Mouse (Mus musculus): ENCODE measurements around the gene Hs6st3. TPM values are rescaled to one million over a fixed set of nuclear protein-coding genes. Genes with fewer than 3 reads are reported as not detected.

The Hs6st3 gene
- polyA plus RNA-seq, 1 experiment from 2014 or later: 0.53 TPM

GRCm38 (mm10) chr14:119665741-119666141, 527.6 kb downstream of the Hs6st3 start:
- ATAC-seq (ENCODE audit: insufficient read depth, low FRiP score, low TSS enrichment): no peak
- DNase-seq (ENCODE audit: low spot score): peak; percentile 18
- Histone ChIP-seq H3K4me1 (ENCODE audit: control insufficient read depth, insufficient read depth, low read length) (no peaks in the 10 kb centered on the region), H3K36me3 (ENCODE audit: control insufficient read depth, insufficient read depth, low read length) (no peaks in the 10 kb centered on the region), H3K4me3 (ENCODE audit: low read depth, low read length) (no peak overlapping the region), H3K4me2 (ENCODE audit: low read depth) (no peak overlapping the region), H3K27me3 (ENCODE audit: control insufficient read depth, insufficient read depth, low read length) (no peaks in the 10 kb centered on the region), H3K9ac (ENCODE audit: low read length) (no peak overlapping the region), H3K9me3 (ENCODE audit: control insufficient read depth, low read length) (no peaks in the 10 kb centered on the region), H3K27ac (ENCODE audit: low read depth, low read length) (no peak overlapping the region)
- WGBS: 81% methylated on average over 5 of the region's 5 CpGs

DNA sequence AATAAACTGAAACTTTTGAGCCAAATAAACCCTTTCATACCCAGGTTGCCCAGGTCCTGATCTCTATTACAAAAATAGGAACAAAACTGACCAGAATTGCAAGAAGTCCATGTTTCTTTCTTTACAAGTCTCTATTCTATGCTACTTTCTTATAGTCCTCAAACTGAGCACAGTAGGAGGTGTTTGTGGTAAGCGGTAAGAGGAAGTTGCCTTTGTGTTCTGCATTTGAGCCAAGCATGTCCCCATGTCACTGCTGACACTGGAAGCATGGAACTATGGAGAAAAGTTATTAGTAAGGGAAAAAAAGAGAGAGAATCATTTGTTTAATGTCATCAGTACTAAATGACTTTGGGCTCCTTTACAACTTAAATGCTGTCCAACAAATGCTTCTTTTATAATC, 529.3 kb downstream of the Hs6st3 start:
- H3K27me3 ChIP-seq (ENCODE audit: control insufficient read depth, insufficient read depth, low read length): no peaks in the 10 kb centered on the region
- H3K4me2 ChIP-seq (ENCODE audit: low read depth): no peak overlapping the region
- ATAC-seq (ENCODE audit: insufficient read depth, low FRiP score, low TSS enrichment) (no peak), DNase-seq (ENCODE audit: low spot score) (no peak)
- no peak overlapping the region for H3K4me3 ChIP-seq (ENCODE audit: low read depth, low read length)
- no peaks in the 10 kb centered on the region for H3K36me3 ChIP-seq (ENCODE audit: control insufficient read depth, insufficient read depth, low read length)
- no peak overlapping the region for H3K27ac ChIP-seq (ENCODE audit: low read depth, low read length)
- no peaks in the 10 kb centered on the region for H3K9me3 ChIP-seq (ENCODE audit: control insufficient read depth, low read length)
- no peak overlapping the region for H3K9ac ChIP-seq (ENCODE audit: low read length)
- 86% methylated on average over 1 of the region's 1 CpGs for WGBS
- H3K4me1 ChIP-seq (ENCODE audit: control insufficient read depth, insufficient read depth, low read length): no peaks in the 10 kb centered on the region

GRCm38 (mm10) chr14:119670836-119671587, 532.9 kb downstream of the Hs6st3 start:
- Histone ChIP-seq H3K9ac (ENCODE audit: low read length) (no peak overlapping the region), H3K4me3 (ENCODE audit: low read depth, low read length) (no peak overlapping the region), H3K4me2 (ENCODE audit: low read depth) (no peak overlapping the region), H3K27ac (ENCODE audit: low read depth, low read length) (no peak overlapping the region), H3K4me1 (ENCODE audit: control insufficient read depth, insufficient read depth, low read length) (no peaks in the 10 kb centered on the region), H3K27me3 (ENCODE audit: control insufficient read depth, insufficient read depth, low read length) (no peaks in the 10 kb centered on the region), H3K9me3 (ENCODE audit: control insufficient read depth, low read length) (no peaks in the 10 kb centered on the region), H3K36me3 (ENCODE audit: control insufficient read depth, insufficient read depth, low read length) (no peaks in the 10 kb centered on the region)
- WGBS: 87% methylated on average over 16 of the region's 16 CpGs
- no peak for DNase-seq (ENCODE audit: low spot score)
- ATAC-seq (ENCODE audit: insufficient read depth, low FRiP score, low TSS enrichment): no peak

- 94% methylated on average over 11 of the region's 11 CpGs for WGBS
- Histone ChIP-seq H3K9ac (ENCODE audit: low read length) (no peak overlapping the region), H3K27ac (ENCODE audit: low read depth, low read length) (no peak overlapping the region), H3K27me3 (ENCODE audit: control insufficient read depth, insufficient read depth, low read length) (no peaks in the 10 kb centered on the region), H3K36me3 (ENCODE audit: control insufficient read depth, insufficient read depth, low read length) (no peaks in the 10 kb centered on the region), H3K4me3 (ENCODE audit: low read depth, low read length) (no peak overlapping the region), H3K4me1 (ENCODE audit: control insufficient read depth, insufficient read depth, low read length) (no peaks in the 10 kb centered on the region), H3K4me2 (ENCODE audit: low read depth) (no peak overlapping the region), H3K9me3 (ENCODE audit: control insufficient read depth, low read length) (no peaks in the 10 kb centered on the region)
- DNase-seq (ENCODE audit: low spot score) (no peak), ATAC-seq (ENCODE audit: insufficient read depth, low FRiP score, low TSS enrichment) (no peak)
Observed at GRCm38 (mm10) chr14:119678574-119678973, 540.4 kb downstream of the Hs6st3 start.

- H3K9ac ChIP-seq (ENCODE audit: low read length): no peak overlapping the region
- H3K36me3 ChIP-seq (ENCODE audit: control insufficient read depth, insufficient read depth, low read length): no peaks in the 10 kb centered on the region
- H3K4me3 ChIP-seq (ENCODE audit: low read depth, low read length): no peak overlapping the region
- no peak overlapping the region for H3K4me2 ChIP-seq (ENCODE audit: low read depth)
- no peaks in the 10 kb centered on the region for H3K9me3 ChIP-seq (ENCODE audit: control insufficient read depth, low read length)
- H3K4me1 ChIP-seq (ENCODE audit: control insufficient read depth, insufficient read depth, low read length): no peaks in the 10 kb centered on the region
- H3K27ac ChIP-seq (ENCODE audit: low read depth, low read length): no peak overlapping the region
- no peaks in the 10 kb centered on the region for H3K27me3 ChIP-seq (ENCODE audit: control insufficient read depth, insufficient read depth, low read length)
- ATAC-seq (ENCODE audit: insufficient read depth, low FRiP score, low TSS enrichment): no peak
- WGBS: 82% methylated on average over 4 of the region's 4 CpGs
- no peak for DNase-seq (ENCODE audit: low spot score)
Observed at GRCm38 (mm10) chr14:119680052-119680451, 541.9 kb downstream of the Hs6st3 start.

GRCm38 (mm10) chr14:119687885-119688284, 549.7 kb downstream of the Hs6st3 start:
- no peak overlapping the region for H3K9ac ChIP-seq (ENCODE audit: low read length)
- H3K4me1 ChIP-seq (ENCODE audit: control insufficient read depth, insufficient read depth, low read length): no peaks in the 10 kb centered on the region
- H3K27me3 ChIP-seq (ENCODE audit: control insufficient read depth, insufficient read depth, low read length): no peaks in the 10 kb centered on the region
- H3K4me3 ChIP-seq (ENCODE audit: low read depth, low read length): no peak overlapping the region
- H3K27ac ChIP-seq (ENCODE audit: low read depth, low read length): no peak overlapping the region
- ATAC-seq (ENCODE audit: insufficient read depth, low FRiP score, low TSS enrichment) (no peak; the same call in 1 of the 2 replicates), DNase-seq (ENCODE audit: low spot score) (no peak)
- H3K4me2 ChIP-seq (ENCODE audit: low read depth): no peak overlapping the region
- H3K9me3 ChIP-seq (ENCODE audit: control insufficient read depth, low read length): no peaks in the 10 kb centered on the region
- H3K36me3 ChIP-seq (ENCODE audit: control insufficient read depth, insufficient read depth, low read length): no peaks in the 10 kb centered on the region
- WGBS: 89% methylated on average over 2 of the region's 2 CpGs

DNA sequence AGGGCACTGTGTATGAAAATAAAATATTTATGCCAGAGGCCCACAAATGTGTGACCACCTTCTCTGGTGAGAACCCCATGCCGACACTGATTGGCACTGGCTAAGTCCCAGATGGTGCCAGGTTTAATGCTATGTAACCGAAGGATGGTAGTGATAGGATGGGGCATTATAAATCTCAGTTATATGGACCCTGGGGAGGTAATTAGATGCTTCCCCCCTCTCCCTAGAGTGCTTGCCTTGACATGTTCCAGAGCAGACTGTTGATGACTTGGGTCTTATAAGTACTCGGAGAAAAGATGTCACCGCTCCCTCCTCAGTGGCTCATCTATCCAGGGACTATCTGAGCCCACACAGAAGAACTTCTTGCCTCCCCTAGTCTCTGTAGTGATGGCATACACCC, 561.8 kb downstream of the Hs6st3 start:
- no peaks in the 10 kb centered on the region for H3K27me3 ChIP-seq (ENCODE audit: control insufficient read depth, insufficient read depth, low read length)
- no peaks in the 10 kb centered on the region for H3K36me3 ChIP-seq (ENCODE audit: control insufficient read depth, insufficient read depth, low read length)
- H3K4me2 ChIP-seq (ENCODE audit: low read depth): no peak overlapping the region
- 81% methylated on average over 4 of the region's 4 CpGs for WGBS
- no peaks in the 10 kb centered on the region for H3K4me1 ChIP-seq (ENCODE audit: control insufficient read depth, insufficient read depth, low read length)
- ATAC-seq (ENCODE audit: insufficient read depth, low FRiP score, low TSS enrichment) (no peak), DNase-seq (ENCODE audit: low spot score) (no peak)
- H3K9me3 ChIP-seq (ENCODE audit: control insufficient read depth, low read length): no peaks in the 10 kb centered on the region
- no peak overlapping the region for H3K27ac ChIP-seq (ENCODE audit: low read depth, low read length)
- H3K9ac ChIP-seq (ENCODE audit: low read length): no peak overlapping the region
- no peak overlapping the region for H3K4me3 ChIP-seq (ENCODE audit: low read depth, low read length)

- Histone ChIP-seq H3K4me1 (ENCODE audit: control insufficient read depth, insufficient read depth, low read length) (no peaks in the 10 kb centered on the region), H3K4me2 (ENCODE audit: low read depth) (no peak overlapping the region), H3K27me3 (ENCODE audit: control insufficient read depth, insufficient read depth, low read length) (no peaks in the 10 kb centered on the region), H3K27ac (ENCODE audit: low read depth, low read length) (no peak overlapping the region), H3K36me3 (ENCODE audit: control insufficient read depth, insufficient read depth, low read length) (no peaks in the 10 kb centered on the region), H3K4me3 (ENCODE audit: low read depth, low read length) (no peak overlapping the region), H3K9ac (ENCODE audit: low read length) (no peak overlapping the region), H3K9me3 (ENCODE audit: control insufficient read depth, low read length) (no peaks in the 10 kb centered on the region)
- WGBS: 87% methylated on average over 3 of the region's 3 CpGs
- no peak for ATAC-seq (ENCODE audit: insufficient read depth, low FRiP score, low TSS enrichment)
- no peak for DNase-seq (ENCODE audit: low spot score)
Observed at GRCm38 (mm10) chr14:119714712-119715111, 576.6 kb downstream of the Hs6st3 start.

DNA sequence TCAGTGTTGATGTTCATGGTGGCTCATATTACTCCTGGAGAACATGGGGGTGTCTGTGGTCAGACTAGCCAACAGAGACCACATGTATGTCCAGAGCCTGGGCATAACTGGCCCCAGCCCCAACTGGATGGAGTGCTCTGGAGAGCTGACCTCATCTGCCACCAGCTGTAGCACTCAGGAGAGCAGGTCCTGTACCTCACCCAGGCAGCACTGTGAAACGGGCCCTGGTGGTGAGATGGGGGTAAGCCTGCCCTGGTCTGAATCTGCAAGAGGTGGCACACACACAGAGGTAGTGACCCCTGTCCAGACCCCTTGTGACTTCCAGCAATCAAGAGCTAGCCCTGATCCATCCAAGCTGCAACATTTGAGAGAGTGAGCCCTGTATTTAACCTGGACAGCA, 579.2 kb downstream of the Hs6st3 start:
- H3K4me2 ChIP-seq (ENCODE audit: low read depth): no peak overlapping the region
- ATAC-seq (ENCODE audit: insufficient read depth, low FRiP score, low TSS enrichment) (no peak), DNase-seq (ENCODE audit: low spot score) (no peak)
- H3K27ac ChIP-seq (ENCODE audit: low read depth, low read length): no peak overlapping the region
- 73% methylated on average over 1 of the region's 1 CpGs for WGBS
- no peaks in the 10 kb centered on the region for H3K9me3 ChIP-seq (ENCODE audit: control insufficient read depth, low read length)
- H3K36me3 ChIP-seq (ENCODE audit: control insufficient read depth, insufficient read depth, low read length): no peaks in the 10 kb centered on the region
- H3K9ac ChIP-seq (ENCODE audit: low read length): no peak overlapping the region
- no peak overlapping the region for H3K4me3 ChIP-seq (ENCODE audit: low read depth, low read length)
- H3K4me1 ChIP-seq (ENCODE audit: control insufficient read depth, insufficient read depth, low read length): no peaks in the 10 kb centered on the region
- H3K27me3 ChIP-seq (ENCODE audit: control insufficient read depth, insufficient read depth, low read length): no peaks in the 10 kb centered on the region
